8 mouse cellular contexts compared by ENCODE assay signal in the genomic region with DNA sequence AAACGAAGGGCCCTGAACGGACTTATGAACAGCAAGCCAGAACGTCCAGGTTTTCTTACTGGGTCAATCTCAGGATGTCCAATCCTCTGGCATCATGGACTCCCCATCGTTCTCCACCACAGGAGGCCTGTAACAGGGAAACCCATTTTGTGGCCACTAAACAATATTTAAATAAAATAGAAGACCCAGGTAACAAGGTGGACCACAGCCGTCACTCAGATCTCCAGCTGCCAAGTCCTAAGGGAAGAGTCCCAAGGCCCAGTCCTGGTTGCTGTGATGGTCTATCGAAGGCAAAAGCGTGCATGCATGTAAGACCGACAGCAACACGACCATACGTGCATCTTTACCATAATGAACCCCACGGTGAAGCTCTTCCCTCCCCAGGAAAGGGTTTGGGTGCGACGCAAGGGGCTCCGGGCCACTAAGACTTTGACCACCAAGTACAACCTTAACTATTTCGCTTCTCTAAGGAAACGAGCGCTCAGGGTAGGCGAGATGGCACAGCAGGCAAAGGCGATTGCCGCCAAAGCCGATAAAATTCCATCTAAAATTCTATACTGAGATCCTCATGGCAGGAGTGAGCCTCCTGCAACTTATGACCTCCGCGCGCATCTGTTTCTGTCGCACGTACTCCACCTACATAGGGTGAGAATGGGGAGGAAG. TPM values are rescaled to one million over a fixed set of nuclear protein-coding genes. Genes with fewer than 3 reads are reported as not detected.
DNase-seq lines count a peak whose midpoint lies in the region; ATAC-seq and TF ChIP-seq lines count a peak whose summit lies in the region.

Gene Cog1 (plus strand): TSS at position 480 of the 663 bp plus-strand sequence.

- no peak for TF ChIP-seq CTCF in ES-Bruce4 (IDR thresholded peaks at IDR 0.05; ENCODE audit: low read depth, low read length)
- TF ChIP-seq CTCF in heart, postnatal 0 days (IDR thresholded peaks at IDR 0.05; ENCODE audit: low read depth) = no peak

- no peaks in the 10 kb centered on the region for H3K9me3 ChIP-seq in ES-Bruce4 (replicated peaks; ENCODE audit: control insufficient read depth, insufficient read depth, low read length, poor library complexity, severe bottlenecking)
- H3K9me3 ChIP-seq in erythroblast, embryonic 14.5 days (ENCODE audit: control insufficient read depth, low read length) = no peaks in the 10 kb centered on the region
- no peaks in the 10 kb centered on the region for H3K9me3 ChIP-seq in heart, postnatal 0 days (replicated peaks; ENCODE audit: control insufficient read depth, low read length)
- no peaks in the 10 kb centered on the region for H3K9me3 ChIP-seq in neural tube, embryonic 13.5 days

- H3K36me3 ChIP-seq in ES-Bruce4 (ENCODE audit: control insufficient read depth, insufficient read depth, low read length, poor library complexity, severe bottlenecking) = no peaks in the 10 kb centered on the region
- H3K36me3 ChIP-seq in erythroblast, embryonic 14.5 days (ENCODE audit: control insufficient read depth) = peaks cover 30% of the 10 kb centered on the region
- peaks cover 21% of the 10 kb centered on the region for H3K36me3 ChIP-seq in heart, postnatal 0 days (replicated peaks; ENCODE audit: control insufficient read depth, insufficient read depth, low read length)
- peaks cover 22% of the 10 kb centered on the region for H3K36me3 ChIP-seq in neural tube, embryonic 13.5 days

- TF ChIP-seq POLR2A in ES-Bruce4 (IDR thresholded peaks at IDR 0.05; ENCODE audit: insufficient read depth, low read length) = no peak

- peak; percentile 94 for DNase-seq in heart, adult 11 months
- no peak for DNase-seq in heart, adult 9 months (ENCODE audit: low spot score in 2 of 2)
- DNase-seq in heart, postnatal 0 days (ENCODE audit: low spot score) = no peak
- DNase-seq in left cerebral cortex, postnatal 4 days = no peak
- no peak for DNase-seq in thymus, postnatal 4 days

- no peak for TF ChIP-seq EP300 in ES-Bruce4 (IDR thresholded peaks at IDR 0.05; ENCODE audit: insufficient read depth, low read depth, low read length)
- TF ChIP-seq EP300 in heart, postnatal 0 days (IDR thresholded peaks at IDR 0.05; ENCODE audit: low read depth) = no peak

- H3K27me3 ChIP-seq in ES-Bruce4 (ENCODE audit: control insufficient read depth, insufficient read depth, low read length, poor library complexity, severe bottlenecking) = no peaks in the 10 kb centered on the region
- peaks cover 3% of the 10 kb centered on the region for H3K27me3 ChIP-seq in erythroblast, embryonic 14.5 days (ENCODE audit: control insufficient read depth)
- no peaks in the 10 kb centered on the region for H3K27me3 ChIP-seq in heart, postnatal 0 days (ENCODE audit: control insufficient read depth, insufficient read depth, low read length)
- H3K27me3 ChIP-seq in neural tube, embryonic 13.5 days = no peaks in the 10 kb centered on the region

- intact Hi-C loops in left cerebral cortex, postnatal 4 days (cut with DNase I) = no loop called here

- WGBS in heart, postnatal 0 days = 41% methylated on average over 26 of the region's 26 CpGs
- WGBS in neural tube, embryonic 13.5 days = 43% methylated on average over 26 of the region's 26 CpGs

- peak within 1 kb of the TSS; percentile 69 for H3K4me2 ChIP-seq in heart, postnatal 0 days (ENCODE audit: low read depth, low read length)
- H3K4me2 ChIP-seq in neural tube, embryonic 13.5 days = peak within 1 kb of the TSS; percentile 67

- ATAC-seq in heart, postnatal 0 days (ENCODE audit: insufficient read depth, low read depth) = 0 out of 2 replicates have a peak, but pooled peaks have one; percentile 1
- no peak for ATAC-seq in neural tube, embryonic 13.5 days (ENCODE audit: low read depth)

- H3K9ac ChIP-seq in ES-Bruce4 (ENCODE audit: low read depth, poor library complexity, severe bottlenecking) = peak within 1 kb of the TSS; percentile 90
- peak within 1 kb of the TSS; percentile 85 for H3K9ac ChIP-seq in heart, postnatal 0 days (replicated peaks; ENCODE audit: low read depth, low read length)
- H3K9ac ChIP-seq in neural tube, embryonic 13.5 days = peak within 1 kb of the TSS; percentile 94

- H3K27ac ChIP-seq in ES-Bruce4 (ENCODE audit: insufficient read depth, low read length) = peak within 1 kb of the TSS; percentile 32; the same call in 1 of the 2 replicates
- peak within 1 kb of the TSS; percentile 75 for H3K27ac ChIP-seq in heart, postnatal 0 days (ENCODE audit: low read depth)
- peak within 1 kb of the TSS; percentile 93 for H3K27ac ChIP-seq in neural tube, embryonic 13.5 days (replicated peaks)

- H3K4me3 ChIP-seq in ES-Bruce4 (ENCODE audit: low read depth, low read length) = peak within 1 kb of the TSS; percentile 99
- peak within 1 kb of the TSS; percentile 91 for H3K4me3 ChIP-seq in erythroblast, embryonic 14.5 days (replicated peaks)
- peak within 1 kb of the TSS; percentile 67 for H3K4me3 ChIP-seq in heart, postnatal 0 days (ENCODE audit: low read depth, low read length)
- H3K4me3 ChIP-seq in neural tube, embryonic 13.5 days = peak within 1 kb of the TSS; percentile 93

- peaks cover 4% of the 10 kb centered on the region for H3K4me1 ChIP-seq in ES-Bruce4 (ENCODE audit: control insufficient read depth, insufficient read depth, low read length)
- peaks cover 44% of the 10 kb centered on the region for H3K4me1 ChIP-seq in erythroblast, embryonic 14.5 days (ENCODE audit: control insufficient read depth)
- peaks cover 7% of the 10 kb centered on the region; the same call in 1 of the 2 replicates for H3K4me1 ChIP-seq in heart, postnatal 0 days (ENCODE audit: control insufficient read depth, insufficient read depth)
- peaks cover 23% of the 10 kb centered on the region for H3K4me1 ChIP-seq in neural tube, embryonic 13.5 days (replicated peaks)

RNA-seq across cellular contexts. Expression of gene Cog1, which starts in this region (rescaled TPM):
- polyA plus RNA-seq in ES-Bruce4 (2011; ENCODE audit: insufficient read depth, insufficient read length, low read depth, missing spikeins) = 15.6 and 20.6 TPM in 2 replicates
- 4.4 and 4.5 TPM in 2 replicates for polyA plus RNA-seq in erythroblast, embryonic 14.5 days (2012)
- total RNA-seq in heart, postnatal 0 days (2014; rRNA removed; ENCODE audit: low replicate concordance) = 26.5 and 30.3 TPM in 2 replicates
- 10.7 and 12.3 TPM in 2 replicates for polyA plus RNA-seq in heart, postnatal 0 days (2015; fragmentation: Nextera tagmentation; extraction: Ambion mirVana)
- 10 to 100 TPM; 36.2 to 36.4 TPM for total RNA-seq in left cerebral cortex, postnatal 4 days (2021)
- polyA plus RNA-seq in neural tube, embryonic 13.5 days (2015; fragmentation: Nextera tagmentation; extraction: Ambion mirVana) = 33.9 and 36.8 TPM in 2 replicates

Comparison
In these comparisons a context has a peak if more than half of its experiments do, and no peak if none do; other contexts are left out.
1. H3K27ac ChIP-seq: peak in every context shown above with its lines; median percentile 93 in neural tube, embryonic 13.5 days; 75 in heart, postnatal 0 days; 32 in ES-Bruce4.